In genomic region chr10:110272818-110273217, GRCm38 (mm10) we compare ENCODE assay signal across 18 mouse cellular contexts.
DNase-seq lines count a peak whose midpoint lies in the region; ATAC-seq and TF ChIP-seq lines count a peak whose summit lies in the region.
"Had no signal": no experiment of that assay in that cellular context is flagged by ENCODE, and none has a peak within 500 bp of the region (broad histone marks: within the 10 kb centered on the region; RNA-seq: fewer than 3 reads in every experiment).

No protein-coding gene starts in this region.

- H3K4me2 ChIP-seq in forebrain, embryonic 14.5 days (ENCODE audit: low read length), result no peak overlapping the region
- H3K4me2 ChIP-seq in hindbrain, embryonic 16.5 days (ENCODE audit: low read length), result no peak overlapping the region
- no peak overlapping the region for H3K4me2 ChIP-seq in hindbrain, embryonic 14.5 days (replicated peaks)
- H3K4me2 ChIP-seq in forebrain, embryonic 16.5 days (ENCODE audit: low read length), result no peak overlapping the region
- H3K4me2 ChIP-seq: embryonic facial prominence, embryonic 12.5 days had no signal

- TF ChIP-seq CTCF in brain, embryonic 14.5 days (IDR thresholded peaks at IDR 0.05; ENCODE audit: borderline replicate concordance, extremely low read depth, insufficient read depth, insufficient read length), result no peak

- no peak overlapping the region for H3K27ac ChIP-seq in forebrain, embryonic 14.5 days (ENCODE audit: low read depth, low read length)
- H3K27ac ChIP-seq in forebrain, embryonic 10.5 days, result no peak overlapping the region
- no peak overlapping the region for H3K27ac ChIP-seq in hindbrain, embryonic 16.5 days (ENCODE audit: low read depth, low read length)
- no peak overlapping the region for H3K27ac ChIP-seq in hindbrain, embryonic 14.5 days
- H3K27ac ChIP-seq in forebrain, embryonic 16.5 days (ENCODE audit: low read length), result 0 out of 2 replicates have a peak overlapping the region, but pooled peaks have one; percentile 3
- H3K27ac ChIP-seq: embryonic facial prominence, embryonic 10.5 days; embryonic facial prominence, embryonic 12.5 days had no signal

- H3K4me3 ChIP-seq in forebrain, embryonic 14.5 days (ENCODE audit: low read depth, low read length), result no peak overlapping the region
- no peak overlapping the region for H3K4me3 ChIP-seq in forebrain, embryonic 10.5 days
- no peak overlapping the region for H3K4me3 ChIP-seq in hindbrain, embryonic 16.5 days (ENCODE audit: low read length)
- no peak overlapping the region for H3K4me3 ChIP-seq in hindbrain, embryonic 14.5 days (replicated peaks; ENCODE audit: low read length)
- no peak overlapping the region for H3K4me3 ChIP-seq in forebrain, embryonic 16.5 days (replicated peaks; ENCODE audit: low read length)
- H3K4me3 ChIP-seq: embryonic facial prominence, embryonic 10.5 days; embryonic facial prominence, embryonic 12.5 days had no signal

- ATAC-seq in forebrain, embryonic 14.5 days, result peak; percentile 55
- 0 out of 2 replicates have a peak, but pooled peaks have one; percentile 20 for ATAC-seq in hindbrain, embryonic 16.5 days
- ATAC-seq in hindbrain, embryonic 14.5 days (ENCODE audit: low FRiP score), result no peak
- ATAC-seq in forebrain, embryonic 16.5 days, result peak; percentile 86

- no peaks in the 10 kb centered on the region for H3K27me3 ChIP-seq in forebrain, embryonic 14.5 days (replicated peaks; ENCODE audit: control insufficient read depth, insufficient read depth, low read length)
- no peaks in the 10 kb centered on the region for H3K27me3 ChIP-seq in forebrain, embryonic 10.5 days (ENCODE audit: poor library complexity, severe bottlenecking)
- no peaks in the 10 kb centered on the region for H3K27me3 ChIP-seq in hindbrain, embryonic 16.5 days (replicated peaks; ENCODE audit: control insufficient read depth, insufficient read depth, low read length)
- H3K27me3 ChIP-seq in hindbrain, embryonic 14.5 days (ENCODE audit: control insufficient read depth, insufficient read depth, low read length), result no peaks in the 10 kb centered on the region
- H3K27me3 ChIP-seq in forebrain, embryonic 16.5 days (replicated peaks; ENCODE audit: control insufficient read depth, insufficient read depth, low read length), result no peaks in the 10 kb centered on the region
- H3K27me3 ChIP-seq: embryonic facial prominence, embryonic 12.5 days had no signal

- no peak overlapping the region for H3K9ac ChIP-seq in forebrain, embryonic 14.5 days (ENCODE audit: low read length)
- H3K9ac ChIP-seq in hindbrain, embryonic 16.5 days (ENCODE audit: low read depth, low read length), result no peak overlapping the region
- H3K9ac ChIP-seq in hindbrain, embryonic 14.5 days, result no peak overlapping the region
- H3K9ac ChIP-seq in forebrain, embryonic 16.5 days (replicated peaks; ENCODE audit: low read depth, low read length), result no peak overlapping the region
- H3K9ac ChIP-seq: embryonic facial prominence, embryonic 12.5 days had no signal

- H3K36me3 ChIP-seq in forebrain, embryonic 14.5 days (ENCODE audit: control insufficient read depth, insufficient read depth, low read length), result no peaks in the 10 kb centered on the region
- H3K36me3 ChIP-seq in forebrain, embryonic 10.5 days (replicated peaks), result no peaks in the 10 kb centered on the region
- H3K36me3 ChIP-seq in hindbrain, embryonic 16.5 days (ENCODE audit: control insufficient read depth, insufficient read depth, low read length), result no peaks in the 10 kb centered on the region
- no peaks in the 10 kb centered on the region for H3K36me3 ChIP-seq in hindbrain, embryonic 14.5 days (replicated peaks; ENCODE audit: control insufficient read depth, insufficient read depth)
- H3K36me3 ChIP-seq in forebrain, embryonic 16.5 days (ENCODE audit: control insufficient read depth, insufficient read depth), result no peaks in the 10 kb centered on the region
- H3K36me3 ChIP-seq: embryonic facial prominence, embryonic 10.5 days; embryonic facial prominence, embryonic 12.5 days had no signal

- no peak for TF ChIP-seq POLR2A in brain, embryonic 14.5 days (IDR thresholded peaks at IDR 0.05; ENCODE audit: borderline replicate concordance, extremely low read depth, insufficient read depth, insufficient read length, poor library complexity, severe bottlenecking)

- intact Hi-C loops in gastrocnemius, postnatal 14 days (cut with DNase I; ENCODE audit: low total_unique reads), result no loop called here

- peaks cover 1% of the 10 kb centered on the region; the same call in 1 of the 2 replicates for H3K4me1 ChIP-seq in forebrain, embryonic 14.5 days (ENCODE audit: control insufficient read depth, insufficient read depth, low read length)
- H3K4me1 ChIP-seq in forebrain, embryonic 10.5 days, result no peaks in the 10 kb centered on the region
- no peaks in the 10 kb centered on the region for H3K4me1 ChIP-seq in hindbrain, embryonic 16.5 days (ENCODE audit: control insufficient read depth, insufficient read depth, low read depth, low read length)
- no peaks in the 10 kb centered on the region for H3K4me1 ChIP-seq in hindbrain, embryonic 14.5 days (replicated peaks; ENCODE audit: control insufficient read depth, insufficient read depth, low read length)
- peaks cover 5% of the 10 kb centered on the region; the same call in 1 of the 2 replicates for H3K4me1 ChIP-seq in forebrain, embryonic 16.5 days (replicated peaks; ENCODE audit: control insufficient read depth, insufficient read depth, low read length)
- H3K4me1 ChIP-seq: embryonic facial prominence, embryonic 10.5 days; embryonic facial prominence, embryonic 12.5 days had no signal

- H3K9me3 ChIP-seq in forebrain, embryonic 14.5 days (replicated peaks; ENCODE audit: control insufficient read depth, low read length), result no peaks in the 10 kb centered on the region
- no peaks in the 10 kb centered on the region for H3K9me3 ChIP-seq in forebrain, embryonic 10.5 days
- no peaks in the 10 kb centered on the region for H3K9me3 ChIP-seq in hindbrain, embryonic 16.5 days (ENCODE audit: control insufficient read depth, low read length)
- H3K9me3 ChIP-seq in hindbrain, embryonic 14.5 days (ENCODE audit: control insufficient read depth, low read length), result no peaks in the 10 kb centered on the region
- no peaks in the 10 kb centered on the region for H3K9me3 ChIP-seq in forebrain, embryonic 16.5 days (ENCODE audit: control insufficient read depth, low read length)
- H3K9me3 ChIP-seq: embryonic facial prominence, embryonic 10.5 days; embryonic facial prominence, embryonic 12.5 days had no signal

- DNase-seq in forebrain, embryonic 14.5 days (ENCODE audit: low spot score), result peak; percentile 51
- DNase-seq in forebrain, embryonic 10.5 days (ENCODE audit: extremely low spot score, low spot score), result no peak
- no peak for DNase-seq in hindbrain, embryonic 14.5 days (ENCODE audit: low spot score)
- peak; percentile 43 for DNase-seq in brain, embryonic 14.5 days (ENCODE audit: low read depth)
- no peak for DNase-seq in gastrocnemius, postnatal 14 days
- DNase-seq in gastrocnemius, adult 18-20 months (ENCODE audit: low spot score), result no peak
- DNase-seq: adrenal gland, adult 2 months; adrenal gland, postnatal 10 days; adrenal gland, postnatal 25 days; cerebellum, adult 11-12 months; cerebellum, adult 2 months; cerebellum, adult 9-10 months; cerebellum, postnatal 10 days; cerebellum, postnatal 25 days had no signal

- 70% methylated on average over 2 of the region's 2 CpGs for WGBS in forebrain, embryonic 14.5 days
- 94% methylated on average over 2 of the region's 2 CpGs for WGBS in forebrain, embryonic 10.5 days
- 71% methylated on average over 2 of the region's 2 CpGs for WGBS in hindbrain, embryonic 16.5 days
- 74% methylated on average over 2 of the region's 2 CpGs for WGBS in hindbrain, embryonic 14.5 days
- 55% methylated on average over 2 of the region's 2 CpGs for WGBS in forebrain, embryonic 16.5 days

Comparison
In these comparisons a context has a peak if more than half of its experiments do, and no peak if none do; other contexts are left out.
1. DNase-seq: peak in forebrain, embryonic 14.5 days (single experiment) and brain, embryonic 14.5 days (single experiment); none in forebrain, embryonic 10.5 days (single experiment), hindbrain, embryonic 14.5 days (single experiment), gastrocnemius, postnatal 14 days (single experiment) and gastrocnemius, adult 18-20 months (single experiment).